Mouse (Mus musculus) embryo, embryonic 9.5 days (tissue): ENCODE measurements at regions not wholly inside any gene's neighbourhood (a gene's known extent, or its start where the extent isn't known, plus 50 kb on each side); places are given as distances from the start of the nearest gene placed in this dataset.

Experiments used
- DNase-seq: peaks from one replicate; pipeline ENCODE4 v3.0.0-alpha.2; 2017; ENCODE audit errors: extremely low spot score

DNA sequence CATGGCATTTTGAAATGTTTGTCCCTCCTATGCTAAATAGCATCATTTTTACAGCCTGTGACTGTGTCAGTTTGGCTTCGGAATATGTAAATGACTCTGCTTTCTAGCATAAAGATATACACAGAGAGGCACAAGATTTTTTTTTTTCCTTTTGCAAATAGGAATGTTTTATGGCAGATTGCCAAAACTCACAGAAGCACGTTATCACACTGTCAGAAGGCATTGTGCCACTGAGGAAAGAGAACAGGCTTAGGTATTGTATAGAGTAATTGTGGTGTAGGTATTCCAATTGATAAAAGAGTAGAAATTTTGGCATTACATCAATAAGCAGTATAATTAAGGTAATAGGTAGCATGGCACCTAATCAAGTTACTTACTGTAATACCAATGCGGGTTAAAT, 988.5 kb upstream of the Tenm2 start:
- no peak for DNase-seq

DNA sequence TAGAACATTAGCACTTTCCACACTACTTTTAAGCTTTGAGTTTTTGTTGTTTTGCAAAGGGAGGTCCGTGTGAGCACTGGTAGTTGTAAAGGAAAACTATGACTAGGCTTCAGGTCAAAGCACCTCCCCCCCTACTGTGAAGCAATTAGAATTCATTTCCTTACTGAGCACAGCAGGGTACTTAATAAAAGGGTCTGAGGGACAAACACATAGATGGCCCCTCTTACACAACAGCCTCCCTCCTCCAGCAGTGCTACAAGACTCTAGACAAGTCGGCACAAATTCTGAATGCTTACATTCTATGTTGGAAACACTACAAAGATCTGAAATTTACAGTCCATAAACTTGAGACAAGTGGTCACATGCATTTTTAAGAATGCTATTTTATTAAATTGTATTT, 967.6 kb upstream of the Tenm2 start:
- no peak for DNase-seq

DNA sequence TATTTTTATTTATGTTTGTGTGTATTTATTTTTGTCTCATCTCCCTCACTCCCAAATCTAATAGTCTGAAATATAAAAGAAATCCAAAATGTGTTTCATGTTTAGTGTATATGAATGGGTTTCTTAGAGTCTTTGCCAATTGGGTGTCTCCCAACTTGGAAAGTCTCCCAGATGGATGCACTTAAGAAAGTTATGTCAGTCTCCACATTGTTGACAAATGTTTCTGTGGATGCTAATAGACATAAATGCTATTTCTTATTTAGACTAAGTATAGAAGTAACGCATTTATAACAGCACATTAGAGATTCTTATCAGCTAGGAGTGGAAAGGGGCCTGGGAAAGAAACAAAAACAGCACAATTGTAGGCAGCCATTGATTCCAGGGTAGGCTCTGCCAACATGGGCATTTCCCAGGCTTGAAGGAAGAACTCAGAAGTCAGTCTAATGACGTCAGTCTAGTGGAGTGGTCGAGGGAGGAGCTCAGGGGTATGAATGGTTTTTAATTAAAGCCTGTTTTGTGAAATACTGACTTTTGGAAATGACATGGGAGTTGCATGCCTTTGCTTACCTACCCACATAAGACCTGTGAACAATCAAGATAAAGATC, 965.5 kb upstream of the Tenm2 start:
- no peak for DNase-seq

DNA sequence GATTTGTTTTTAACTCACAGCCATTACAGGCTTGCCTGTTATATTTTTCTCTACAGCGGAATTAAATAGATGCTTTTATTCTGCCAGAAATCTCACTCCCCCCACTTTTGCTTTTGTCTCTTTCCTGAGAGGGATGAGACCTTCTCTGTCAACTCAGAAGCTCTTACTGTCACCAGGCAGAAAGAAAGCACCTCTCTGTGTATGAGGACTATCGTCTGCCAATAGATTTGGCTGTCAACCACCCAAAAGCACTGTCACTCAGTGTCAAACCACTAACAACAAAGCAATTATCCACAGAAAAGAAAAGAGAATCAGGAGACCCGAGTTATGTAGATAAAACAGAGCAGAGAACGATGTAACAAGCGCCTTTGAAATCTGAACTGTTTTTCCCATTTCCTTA, 958.0 kb upstream of the Tenm2 start:
- DNase-seq: no peak

DNA sequence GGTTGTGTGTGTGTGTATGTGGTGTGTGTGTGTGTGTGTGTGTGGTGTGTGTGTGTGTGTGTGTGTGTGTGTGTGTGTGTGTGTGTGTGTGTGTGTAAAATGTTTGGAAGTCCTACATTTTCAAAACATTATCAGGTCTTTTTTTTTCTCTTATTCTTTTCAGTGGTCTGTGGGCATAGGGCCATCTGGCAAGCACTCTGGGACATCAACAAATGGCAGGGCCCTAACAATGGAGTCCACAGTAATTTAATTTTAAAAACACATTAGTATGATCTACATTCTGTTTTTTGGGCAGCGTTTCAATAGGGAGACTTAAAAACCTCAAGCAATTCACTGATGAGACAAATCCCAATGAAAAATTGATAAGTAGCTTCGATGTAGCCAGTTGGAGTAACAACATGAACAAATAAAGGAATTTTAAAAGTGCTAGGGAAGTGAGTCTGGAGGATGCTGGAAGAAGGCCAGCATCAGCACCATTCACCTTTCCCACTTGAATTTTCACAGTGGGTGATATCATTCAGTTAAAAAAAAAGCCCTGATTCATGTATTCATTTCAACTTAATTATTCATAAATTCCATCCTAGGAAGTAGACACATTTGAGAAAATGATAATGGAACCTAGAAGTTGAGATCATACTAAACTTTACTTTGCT, 956.3 kb upstream of the Tenm2 start:
- DNase-seq: no peak

DNA sequence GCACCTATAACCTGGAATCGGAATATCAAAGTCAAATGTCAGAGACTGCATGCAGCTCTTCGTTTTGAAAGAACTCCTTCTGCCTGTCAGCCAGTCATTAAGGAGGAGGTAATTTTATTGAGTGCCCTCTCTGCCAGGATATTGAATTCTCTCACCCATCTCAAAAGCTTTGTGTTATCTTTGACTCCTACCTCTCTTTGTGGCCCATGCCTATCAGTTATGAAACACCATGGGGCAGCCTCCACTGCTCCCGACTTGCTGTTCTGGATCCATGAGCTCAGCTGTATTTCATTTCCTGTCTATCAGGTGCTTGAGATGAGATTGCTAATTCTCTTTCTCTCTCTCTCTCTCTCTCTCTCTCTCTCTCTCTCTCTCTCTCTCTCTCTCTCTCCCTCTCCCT, 955.7 kb upstream of the Tenm2 start:
- no peak for DNase-seq

DNA sequence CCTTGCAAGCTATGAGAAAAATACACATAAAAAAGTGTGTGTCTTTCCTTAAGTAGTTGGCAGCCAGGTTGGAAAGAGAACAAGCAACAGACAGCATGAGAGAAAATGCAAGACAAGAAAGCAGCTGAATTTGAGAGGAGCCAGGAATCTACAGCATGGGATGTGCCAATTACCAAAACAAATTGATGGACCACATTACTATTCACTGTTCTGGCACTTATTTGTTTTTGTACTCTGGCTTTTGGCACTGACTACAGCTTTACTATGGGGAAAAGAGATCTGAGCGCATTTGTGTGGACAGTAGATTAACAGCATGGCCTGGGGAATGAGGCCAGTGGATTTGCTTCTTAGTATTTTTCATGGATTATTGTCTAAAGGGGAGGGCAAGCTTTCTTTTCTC, 935.0 kb upstream of the Tenm2 start:
- no peak for DNase-seq

DNA sequence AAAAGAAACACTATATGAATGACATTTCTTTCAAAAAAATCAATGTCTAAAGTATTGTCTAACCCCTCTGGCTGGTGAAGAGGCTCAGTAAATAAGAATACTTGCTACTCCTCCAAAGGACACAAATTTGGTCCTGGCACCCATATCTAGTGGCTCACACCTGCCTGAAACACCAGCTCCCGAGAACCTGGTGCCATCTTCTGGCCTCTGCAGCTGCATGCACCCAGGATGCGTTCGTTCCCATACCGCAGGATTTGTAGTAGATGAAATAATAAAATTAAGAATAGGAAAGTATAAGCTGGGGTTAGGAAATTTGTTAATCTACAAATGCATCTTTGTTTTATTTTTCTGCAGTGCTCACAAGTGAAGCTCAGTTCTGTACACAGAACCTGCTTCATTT, 922.5 kb upstream of the Tenm2 start:
- DNase-seq: no peak

DNA sequence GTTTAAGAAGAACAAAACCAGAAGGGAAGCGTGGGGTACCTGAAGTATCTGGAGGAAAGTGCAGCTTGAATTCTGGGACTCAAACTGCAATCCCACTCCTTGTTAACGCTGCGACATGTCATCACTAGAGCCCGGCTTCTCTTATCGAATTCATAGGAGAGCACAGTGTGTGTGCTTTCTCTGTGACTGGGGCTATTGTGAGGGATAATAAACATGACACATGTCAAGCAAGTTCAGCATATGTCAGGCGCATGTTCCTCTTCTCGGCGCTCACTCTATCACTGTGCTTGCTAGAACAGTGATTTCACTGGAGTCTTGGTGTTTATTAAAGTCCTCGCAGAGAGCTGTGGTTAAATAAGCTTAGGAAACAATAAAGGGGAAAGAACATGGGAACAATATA, 921.2 kb upstream of the Tenm2 start:
- DNase-seq: no peak

DNA sequence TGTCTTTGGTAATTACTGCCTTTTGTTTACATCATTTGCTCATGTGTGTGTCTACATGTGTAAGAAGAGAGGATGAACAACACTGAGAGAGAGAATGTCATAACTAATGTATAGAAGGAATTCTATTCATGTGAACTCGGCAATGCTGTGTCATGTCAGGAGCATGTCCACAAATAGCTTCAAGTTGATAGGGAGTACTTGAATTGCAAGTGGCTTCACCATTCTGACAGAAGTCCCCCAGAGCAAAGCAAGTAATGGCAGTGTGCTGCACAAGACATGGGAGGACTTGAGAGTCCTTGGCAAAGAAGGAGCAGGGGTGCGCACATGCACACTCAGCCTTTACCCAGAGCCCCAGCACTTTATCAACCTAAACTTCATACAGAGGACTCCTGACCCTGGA, 919.9 kb upstream of the Tenm2 start:
- DNase-seq: no peak

DNA sequence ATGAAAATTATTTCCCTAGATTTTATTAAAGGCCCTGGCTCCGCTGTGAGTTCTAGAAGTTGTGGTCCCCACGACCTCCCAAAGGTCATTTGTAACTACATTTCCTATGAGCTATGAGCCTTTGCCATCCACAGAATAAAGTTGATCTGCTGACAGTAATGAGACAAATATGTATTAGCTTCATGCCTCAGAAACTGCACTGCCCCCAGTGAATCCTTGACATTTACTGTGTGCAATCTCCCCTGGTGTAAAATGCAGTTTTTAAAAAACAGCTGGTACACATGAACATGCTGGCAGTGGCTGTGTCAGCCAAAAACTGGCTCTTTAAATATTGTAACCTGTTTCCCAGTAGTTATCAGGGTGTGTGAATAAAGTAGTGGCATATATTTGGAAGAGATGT, 907.7 kb upstream of the Tenm2 start:
- no peak for DNase-seq

DNA sequence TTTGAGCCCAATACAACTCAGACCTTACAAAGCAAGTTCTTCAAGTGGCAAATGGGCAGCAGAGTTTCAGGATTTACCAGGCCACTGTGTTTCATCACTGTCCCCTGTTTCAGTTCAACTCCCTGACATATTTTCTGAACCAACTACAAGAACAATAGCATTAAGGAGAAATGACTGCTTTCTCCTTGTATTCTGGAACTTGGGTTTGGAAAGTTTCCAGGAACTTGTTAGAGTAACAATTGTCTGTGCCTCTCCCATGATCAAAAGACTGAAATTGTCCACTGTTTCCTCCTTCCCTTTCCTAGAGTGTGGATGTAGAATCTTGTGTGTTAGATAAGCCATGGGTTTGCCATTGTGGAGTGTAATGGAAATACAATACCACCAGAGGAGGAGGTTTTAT, 893.1 kb upstream of the Tenm2 start:
- no peak for DNase-seq

DNA sequence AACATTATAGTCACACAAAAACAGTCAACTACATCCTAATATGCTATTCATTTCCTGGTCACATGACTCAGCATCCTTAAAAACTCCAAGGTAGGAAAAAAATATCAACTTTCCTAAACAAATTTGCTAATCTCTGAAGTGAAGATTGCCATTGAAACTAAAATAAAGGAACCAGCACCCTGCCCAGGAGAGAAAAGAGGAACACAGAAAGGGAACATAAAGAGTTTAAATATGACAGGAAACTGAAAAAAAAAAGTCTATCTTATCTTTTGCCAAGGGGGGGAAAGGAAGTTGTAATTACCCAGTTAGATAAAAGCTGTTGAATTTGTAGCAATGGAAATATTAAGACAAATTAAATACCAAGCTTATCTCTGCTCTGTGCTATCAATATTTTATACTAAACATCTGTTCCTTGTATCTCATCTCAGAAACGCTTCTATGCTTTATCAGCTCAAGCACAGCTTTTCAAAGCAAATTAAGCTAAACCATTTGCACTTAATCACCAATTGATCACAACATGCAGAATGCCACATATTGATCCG, 888.1 kb upstream of the Tenm2 start:
- DNase-seq: no peak

DNA sequence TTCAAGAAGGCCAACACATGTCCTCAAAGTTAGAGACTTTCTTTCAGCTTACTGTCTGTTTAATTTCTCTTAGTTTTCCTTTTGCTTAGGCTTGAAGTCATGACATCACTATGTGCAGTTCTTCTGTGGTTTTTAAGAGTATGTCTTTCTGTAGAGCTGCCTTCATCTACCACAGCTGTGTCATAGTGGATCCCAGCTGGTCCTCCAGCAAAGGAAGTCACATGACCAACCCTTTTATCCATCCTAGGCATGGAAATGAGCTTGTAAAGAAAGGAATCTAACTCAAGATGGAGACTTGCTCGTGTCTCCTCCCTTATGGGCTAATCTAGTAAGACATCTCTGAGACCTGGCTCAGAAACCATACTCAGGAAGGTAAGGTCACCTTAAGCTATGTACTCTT, 886.7 kb upstream of the Tenm2 start:
- no peak for DNase-seq

DNA sequence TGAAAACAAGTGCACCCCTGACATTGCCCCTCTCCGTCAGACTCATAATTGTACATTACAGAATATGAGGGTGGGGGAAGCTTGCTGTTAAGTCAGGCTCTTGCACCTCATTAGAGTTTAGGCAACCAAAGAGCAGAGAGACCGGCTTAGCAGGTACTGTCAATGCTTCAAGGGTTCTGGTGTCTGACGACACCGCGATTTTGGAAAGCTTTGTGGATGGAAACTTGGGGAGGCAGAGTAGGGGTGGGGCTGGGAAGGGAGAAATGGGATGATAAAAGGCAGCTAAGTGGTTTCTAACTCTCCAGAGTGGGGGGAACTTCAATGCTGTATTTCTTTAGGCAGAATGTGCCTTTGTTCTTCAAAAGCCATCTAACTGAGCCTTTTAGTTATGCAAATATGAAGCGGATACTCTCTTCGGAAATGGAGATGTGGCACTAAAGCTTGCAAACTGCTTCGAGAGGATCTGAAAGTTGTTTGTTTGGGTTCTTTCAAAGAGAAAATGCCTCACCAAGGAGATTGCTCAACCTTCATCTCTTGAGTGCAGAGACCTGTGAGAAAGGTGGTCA, 885.4 kb upstream of the Tenm2 start:
- no peak for DNase-seq

DNA sequence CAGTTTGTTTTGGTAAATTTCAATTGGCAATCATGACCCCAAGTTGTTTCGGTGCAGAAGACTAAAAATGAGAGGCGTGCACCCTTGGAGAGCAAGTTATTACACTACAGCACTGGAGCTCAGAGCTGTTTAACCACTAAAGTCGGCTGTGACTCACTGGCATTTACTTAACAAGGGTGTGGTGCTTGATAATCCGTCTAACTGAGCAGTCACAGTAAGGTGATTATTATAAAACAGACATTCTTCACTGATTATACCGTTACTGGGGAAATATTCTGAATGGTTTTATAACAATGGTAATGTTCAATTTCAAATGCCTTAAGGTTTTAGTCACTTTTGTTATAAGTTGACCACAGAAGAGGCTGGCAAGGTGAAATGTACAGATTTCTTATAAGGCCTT, 882.0 kb upstream of the Tenm2 start:
- no peak for DNase-seq

DNA sequence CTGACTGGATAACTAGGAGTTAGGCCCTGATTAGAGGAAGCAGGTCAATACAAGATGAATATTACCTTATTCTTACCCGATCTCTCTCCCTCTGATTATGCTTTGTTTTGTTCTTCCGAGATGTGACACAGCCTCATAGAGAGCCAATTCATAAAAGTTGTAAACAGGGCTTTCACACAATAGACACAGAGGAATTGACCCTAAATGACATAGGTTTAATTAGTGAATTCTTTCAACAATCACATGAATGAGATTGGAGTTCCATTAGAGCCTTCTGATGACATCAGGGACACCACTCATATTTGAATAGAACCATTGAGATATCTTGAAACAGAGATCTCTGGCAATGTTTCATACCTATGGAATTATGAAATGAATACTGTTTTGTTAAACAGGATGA, 856.4 kb upstream of the Tenm2 start:
- no peak for DNase-seq

DNA sequence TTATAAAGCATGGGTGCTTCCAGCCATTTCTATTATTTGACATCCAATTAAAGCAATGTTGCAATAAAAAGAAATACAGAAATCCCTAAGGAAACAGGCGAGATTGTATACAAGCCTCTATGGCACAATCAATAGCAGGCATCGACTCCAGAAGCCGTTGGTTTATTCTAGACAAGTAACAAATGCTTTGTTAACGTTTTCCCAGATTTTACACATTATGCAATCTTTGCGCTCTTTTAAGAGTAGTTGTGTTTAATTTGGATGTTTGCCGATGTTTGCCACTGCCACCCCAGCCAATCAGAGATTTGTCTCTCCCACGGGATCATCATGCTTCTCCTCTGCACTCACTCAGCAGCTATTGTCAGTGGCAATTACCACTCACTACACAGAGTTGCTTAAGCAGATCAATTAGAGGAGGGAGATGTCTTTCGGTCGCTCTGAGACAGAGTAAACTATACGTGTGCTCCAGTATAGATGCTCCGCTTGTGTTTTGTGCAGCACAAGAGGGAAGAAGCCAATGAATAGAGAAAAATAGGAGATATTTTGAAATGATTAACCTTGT, 839.5 kb upstream of the Tenm2 start:
- DNase-seq: no peak

DNA sequence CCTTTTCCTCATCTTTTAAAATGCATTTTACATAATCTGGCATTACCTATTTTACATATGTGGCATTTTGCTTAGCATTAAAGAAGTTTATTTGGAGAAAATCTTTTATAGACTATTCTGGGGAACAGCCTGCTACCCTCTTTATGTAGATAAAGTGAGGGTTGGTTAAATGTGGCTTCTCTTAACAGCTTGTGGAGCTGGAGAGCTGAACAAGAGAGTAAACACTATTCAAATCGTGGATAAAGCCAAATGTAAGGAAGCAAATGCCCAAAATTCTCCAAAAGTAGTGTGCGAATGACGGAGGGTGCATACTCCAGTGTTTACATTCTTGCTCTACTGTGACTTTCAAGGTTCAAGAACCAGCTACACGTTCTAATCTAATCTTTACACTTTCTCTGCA, 833.9 kb upstream of the Tenm2 start:
- DNase-seq: no peak

DNA sequence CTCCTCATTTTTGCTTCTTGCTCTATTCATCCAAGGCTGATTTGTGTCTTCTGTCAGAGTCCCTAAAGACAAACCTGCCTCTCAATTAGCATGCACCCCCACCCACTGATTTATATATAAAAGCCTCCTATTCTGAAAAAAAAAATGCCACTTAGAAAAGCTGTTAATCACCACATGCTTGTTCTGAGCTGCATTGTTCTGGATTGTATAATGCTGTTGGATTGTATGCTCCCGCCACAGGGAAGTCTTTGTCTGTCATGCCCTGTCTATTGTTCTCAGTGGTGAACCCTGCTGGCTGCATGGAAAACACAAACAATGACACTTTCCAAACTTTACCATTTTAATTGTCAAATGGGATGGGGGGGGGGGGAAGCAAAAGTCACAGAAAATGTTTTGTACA, 831.9 kb upstream of the Tenm2 start:
- DNase-seq: peak; percentile 18

DNA sequence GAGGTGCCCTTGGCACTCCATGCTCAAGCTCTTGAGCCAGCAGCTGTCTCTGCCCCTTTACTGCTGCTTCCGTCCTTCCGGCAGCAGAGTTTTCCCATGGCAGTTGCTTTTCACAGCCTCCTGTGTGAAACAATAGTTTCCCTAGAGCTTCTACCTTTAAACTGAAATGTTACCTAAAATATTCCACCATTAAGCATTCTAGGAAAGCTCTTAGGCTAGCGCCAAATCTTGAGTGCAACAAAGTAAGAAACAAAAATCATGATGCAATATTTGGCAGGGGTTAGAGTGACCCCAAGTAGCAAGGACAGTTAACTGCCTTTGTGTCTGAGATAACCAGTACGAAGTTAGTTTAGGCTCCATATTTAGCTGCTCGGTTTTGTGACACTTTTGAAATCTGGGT, 830.3 kb upstream of the Tenm2 start:
- DNase-seq: no peak

DNA sequence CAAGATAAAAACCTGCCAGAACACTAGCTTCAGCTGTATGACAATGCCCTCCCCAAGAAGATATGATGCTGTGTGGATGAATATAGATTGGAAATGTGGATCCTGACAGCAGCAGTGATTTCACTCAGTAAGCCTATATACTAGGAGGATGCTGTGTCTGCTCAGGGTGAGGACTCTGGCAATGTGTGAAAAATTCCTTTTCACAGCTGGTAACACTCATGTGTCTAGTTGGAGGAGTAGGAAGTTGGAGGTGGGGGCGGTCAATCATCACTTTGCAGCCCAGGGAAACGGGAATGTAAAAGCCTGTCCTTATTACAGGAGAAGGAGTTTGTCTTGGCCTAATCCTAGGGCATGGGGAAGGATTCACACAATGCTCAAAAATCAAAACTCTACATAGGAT, 824.3 kb upstream of the Tenm2 start:
- no peak for DNase-seq

DNA sequence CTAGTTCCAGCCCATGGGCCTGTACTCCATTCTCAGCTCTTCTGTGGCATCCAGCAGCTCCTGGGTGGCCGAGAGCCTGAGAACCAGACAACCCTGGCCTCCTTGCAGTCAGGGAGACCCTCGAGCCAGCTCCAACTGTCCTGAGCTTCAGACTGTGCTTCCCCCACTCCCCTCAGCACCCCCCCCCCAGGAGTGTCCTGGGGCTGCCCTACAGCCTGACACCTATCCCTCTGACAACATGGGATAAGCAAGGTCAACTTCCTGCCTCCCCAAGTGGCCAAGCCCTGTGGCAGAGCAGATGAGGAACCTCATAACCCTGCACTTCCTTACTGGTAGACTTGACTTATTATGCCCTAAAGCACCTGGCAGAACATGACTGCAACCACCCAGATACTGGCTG, 823.1 kb upstream of the Tenm2 start:
- DNase-seq: no peak
